Mouse (Mus musculus) liver, embryonic 11.5 days (tissue): ENCODE data around the gene Ddx19b. TPM values are rescaled to one million over a fixed set of nuclear protein-coding genes. Genes with fewer than 3 reads are reported as not detected.
A peak's percentile ranks its signal among the peaks of the same experiment; 100 is the strongest.

ENCODE experiments used
- ATAC-seq: fragments of 200-750 bp; cut with Nextera tagmentation; replicated peaks from 2 replicates; pipeline ENCODE4 v1.8.0; 2017; ENCODE audit warnings: moderate number of reproducible peaks, mild to moderate bottlenecking, moderate TSS enrichment, moderate library complexity; ENCODE audit not compliant: low FRiP score
- DNase-seq: peaks from one replicate; pipeline ENCODE4 v3.0.0-alpha.2; 2017; ENCODE audit warnings: low spot score
- H3K27ac ChIP-seq: fragments of 300-500 bp; sonication (generic); 2 replicates; pipeline ENCODE4 v1.5.1; 2014; ENCODE audit warnings: mild to moderate bottlenecking, low read depth, low read length, control low read depth
- H3K27me3 ChIP-seq: fragments of 300-500 bp; sonication (generic); replicated peaks from 2 replicates; pipeline ENCODE4 v1.6.1; 2014; ENCODE audit warnings: low read length, mixed read lengths; ENCODE audit not compliant: control insufficient read depth, insufficient read depth
- H3K36me3 ChIP-seq: fragments of 300-500 bp; sonication (generic); 2 replicates; pipeline ENCODE4 v1.6.1; 2014; ENCODE audit warnings: mild to moderate bottlenecking, low read length, moderate library complexity, mixed read lengths; ENCODE audit not compliant: control insufficient read depth, insufficient read depth
- H3K4me1 ChIP-seq: fragments of 300-500 bp; sonication (generic); replicated peaks from 2 replicates; pipeline ENCODE4 v1.6.1; 2014; ENCODE audit warnings: low read length, mixed read lengths; ENCODE audit not compliant: control insufficient read depth, insufficient read depth
- H3K4me2 ChIP-seq: fragments of 300-500 bp; sonication (generic); 2 replicates; pipeline ENCODE4 v1.6.1; 2014; ENCODE audit warnings: mild to moderate bottlenecking, control low read depth, moderate library complexity
- H3K4me3 ChIP-seq: fragments of 300-500 bp; sonication (generic); 2 replicates; pipeline ENCODE4 v1.5.1; 2014; ENCODE audit warnings: low read depth, low read length, control low read depth
- H3K9ac ChIP-seq: fragments of 300-500 bp; sonication (generic); 2 replicates; pipeline ENCODE4 v1.6.1; 2014; ENCODE audit warnings: low read depth, low read length, control low read depth
- H3K9me3 ChIP-seq: fragments of 300-500 bp; sonication (generic); 2 replicates; pipeline ENCODE4 v1.6.1; 2016; ENCODE audit warnings: low read length, inconsistent platforms, mixed read lengths; ENCODE audit not compliant: control insufficient read depth
- WGBS: fragments of 180-500 bp; shearing (Covaris S2); extraction: QIAGEN DNeasy Blood & Tissue Kit; methylation state at CpG from one replicate; pipeline ENCODE4 v1.1.7; 2014; 5-methylcytosine and 5-hydroxymethylcytosine counted together
- polyA plus RNA-seq: library from polyadenylated mRNA; unstranded; fragments of >200 nt; fragmentation: Nextera tagmentation; extraction: Ambion mirVana; gene quantifications from 2 replicates; pipeline ENCODE4 v1.2.1, GENCODE M21; 2014

Gene Ddx19b
- polyA plus RNA-seq, 1 experiment from 2014 or later: 7.1 TPM

- DNase-seq (no peak), ATAC-seq (peak; percentile 1; the same call in 1 of the 2 replicates)
- H3K27me3 ChIP-seq: no peaks in the 10 kb centered on the region
- H3K4me2 ChIP-seq: peak overlapping the region; percentile 66
- H3K9ac ChIP-seq: peak overlapping the region; percentile 23
- H3K4me1 ChIP-seq: peaks cover 32% of the 10 kb centered on the region
- under 1% methylated on average over 14 of the region's 14 CpGs for WGBS
- H3K27ac ChIP-seq: no peak overlapping the region
- H3K36me3 ChIP-seq: peaks cover 6% of the 10 kb centered on the region
- peak overlapping the region; percentile 67 for H3K4me3 ChIP-seq
- no peaks in the 10 kb centered on the region for H3K9me3 ChIP-seq
Observed at GRCm38 (mm10) chr8:111061688-111062071, 30.1 kb upstream of the Ddx19b start.

- 71% methylated on average over 2 of the region's 2 CpGs for WGBS
- Histone ChIP-seq H3K27ac (no peak overlapping the region), H3K9me3 (no peaks in the 10 kb centered on the region), H3K4me1 (peaks cover 40% of the 10 kb centered on the region), H3K9ac (no peak overlapping the region), H3K36me3 (peaks cover 20% of the 10 kb centered on the region), H3K27me3 (no peaks in the 10 kb centered on the region), H3K4me2 (no peak overlapping the region; the same call in 1 of the 2 replicates), H3K4me3 (no peak overlapping the region)
- DNase-seq: no peak
- no peak for ATAC-seq
Observed at GRCm38 (mm10) chr8:111058946-111059572, 27.5 kb upstream of the Ddx19b start.

GRCm38 (mm10) chr8:111056691-111057293, 25.2 kb upstream of the Ddx19b start:
- no peaks in the 10 kb centered on the region for H3K27me3 ChIP-seq
- H3K4me3 ChIP-seq: peak overlapping the region; percentile 95
- H3K36me3 ChIP-seq: peaks cover 41% of the 10 kb centered on the region
- ATAC-seq (peak; percentile 53), DNase-seq (peak; percentile 63)
- peaks cover 40% of the 10 kb centered on the region for H3K4me1 ChIP-seq
- peak overlapping the region; percentile 97 for H3K4me2 ChIP-seq
- peak overlapping the region; percentile 91 for H3K27ac ChIP-seq
- H3K9ac ChIP-seq: peak overlapping the region; percentile 96
- no peaks in the 10 kb centered on the region for H3K9me3 ChIP-seq
- under 1% methylated on average over 59 of the region's 63 CpGs for WGBS

- peak within 1 kb of the TSS; percentile 97 for H3K4me2 ChIP-seq
- peaks cover 46% of the 10 kb centered on the region for H3K36me3 ChIP-seq
- peaks cover 36% of the 10 kb centered on the region for H3K4me1 ChIP-seq
- H3K9ac ChIP-seq: peak within 1 kb of the TSS; percentile 96
- no peaks in the 10 kb centered on the region for H3K27me3 ChIP-seq
- peak within 1 kb of the TSS; percentile 91 for H3K27ac ChIP-seq
- ATAC-seq (peak; percentile 90), DNase-seq (peak; percentile 90)
- WGBS: under 1% methylated on average over 66 of the region's 68 CpGs
- H3K4me3 ChIP-seq: peak within 1 kb of the TSS; percentile 95
- no peaks in the 10 kb centered on the region for H3K9me3 ChIP-seq
Observed at GRCm38 (mm10) chr8:111056158-111056663, 24.7 kb upstream of the Ddx19b start, which contains the start of gene Exosc6. Gene Exosc6 (plus strand): TSS chr8:111056339.

- no peak for DNase-seq
- peak overlapping the region; percentile 95 for H3K4me3 ChIP-seq
- 0 out of 2 replicates have a peak overlapping the region, but pooled peaks have one; percentile 91 for H3K27ac ChIP-seq
- H3K4me2 ChIP-seq: peak overlapping the region; percentile 8; the same call in 1 of the 2 replicates
- peaks cover 31% of the 10 kb centered on the region for H3K4me1 ChIP-seq
- ATAC-seq: peak; percentile 59
- H3K9ac ChIP-seq: 0 out of 2 replicates have a peak overlapping the region, but pooled peaks have one; percentile 96
- WGBS: 65% methylated on average over 2 of the region's 2 CpGs
- H3K9me3 ChIP-seq: no peaks in the 10 kb centered on the region
- H3K36me3 ChIP-seq: peaks cover 46% of the 10 kb centered on the region
- no peaks in the 10 kb centered on the region for H3K27me3 ChIP-seq
Observed at GRCm38 (mm10) chr8:111055661-111056060, 24.1 kb upstream of the Ddx19b start.

GRCm38 (mm10) chr8:111055031-111055634, 23.6 kb upstream of the Ddx19b start:
- Histone ChIP-seq H3K4me3 (no peak overlapping the region), H3K9ac (no peak overlapping the region), H3K27me3 (no peaks in the 10 kb centered on the region), H3K27ac (no peak overlapping the region), H3K9me3 (no peaks in the 10 kb centered on the region), H3K4me1 (peaks cover 28% of the 10 kb centered on the region), H3K4me2 (no peak overlapping the region), H3K36me3 (peaks cover 51% of the 10 kb centered on the region)
- DNase-seq (no peak), ATAC-seq (no peak)
- WGBS: 89% methylated on average over 17 of the region's 17 CpGs

- no peak overlapping the region for H3K4me2 ChIP-seq
- H3K4me3 ChIP-seq: no peak overlapping the region
- WGBS: 95% methylated on average over 12 of the region's 12 CpGs
- no peaks in the 10 kb centered on the region for H3K27me3 ChIP-seq
- DNase-seq: no peak
- H3K9me3 ChIP-seq: no peaks in the 10 kb centered on the region
- no peak overlapping the region for H3K9ac ChIP-seq
- ATAC-seq: no peak
- H3K36me3 ChIP-seq: peaks cover 63% of the 10 kb centered on the region
- H3K4me1 ChIP-seq: peaks cover 25% of the 10 kb centered on the region
- H3K27ac ChIP-seq: no peak overlapping the region
Observed at GRCm38 (mm10) chr8:111053827-111054518, 22.4 kb upstream of the Ddx19b start.

GRCm38 (mm10) chr8:111049106-111049505, 17.6 kb upstream of the Ddx19b start:
- Histone ChIP-seq H3K4me3 (no peak overlapping the region), H3K36me3 (peaks cover 88% of the 10 kb centered on the region), H3K9ac (no peak overlapping the region), H3K4me1 (no peaks in the 10 kb centered on the region), H3K4me2 (no peak overlapping the region), H3K27me3 (no peaks in the 10 kb centered on the region), H3K9me3 (no peaks in the 10 kb centered on the region), H3K27ac (no peak overlapping the region)
- DNase-seq (no peak), ATAC-seq (no peak)
- 92% methylated on average over 7 of the region's 7 CpGs for WGBS
